Comparison of ENCODE assay signal across 8 mouse cellular contexts in the genomic region with DNA sequence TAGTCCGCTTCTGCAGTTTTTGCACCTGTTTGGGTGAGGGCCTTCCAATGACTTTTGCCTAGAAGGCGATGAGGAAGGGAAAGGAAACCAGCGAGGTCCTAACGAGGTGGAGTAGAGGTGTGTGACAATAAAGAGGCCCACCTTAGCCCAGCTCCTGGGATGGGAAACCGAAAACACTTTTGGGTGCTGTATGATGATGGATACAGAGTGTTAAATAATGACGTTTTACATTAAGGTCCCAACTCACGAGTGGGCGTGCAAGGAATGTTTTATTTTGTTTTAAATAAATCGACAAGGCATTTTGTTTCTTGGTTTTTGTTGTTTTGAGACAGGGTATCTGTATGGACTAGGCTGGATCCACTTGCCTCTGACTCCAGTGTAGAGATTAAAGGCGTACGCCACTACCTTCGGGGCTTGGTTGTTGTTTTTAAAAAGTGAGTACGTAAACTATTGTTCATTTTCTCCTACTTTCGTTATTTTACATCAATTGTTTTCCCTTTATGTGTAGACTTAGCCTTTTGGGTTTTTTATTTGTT. TPM values are rescaled to one million over a fixed set of nuclear protein-coding genes. Genes with fewer than 3 reads are reported as not detected.
DNase-seq lines count a peak whose midpoint lies in the region; ATAC-seq and TF ChIP-seq lines count a peak whose summit lies in the region.

No protein-coding gene starts in this region.

- TF ChIP-seq CTCF in left cerebral cortex, adult 2 months (IDR thresholded peaks at IDR 0.05), result no peak
- TF ChIP-seq CTCF in intestine, postnatal 0 days (IDR thresholded peaks at IDR 0.05; ENCODE audit: low read depth), result no peak

- WGBS in embryonic facial prominence, embryonic 13.5 days, result 46% methylated on average over 14 of the region's 14 CpGs
- 49% methylated on average over 14 of the region's 14 CpGs for WGBS in intestine, postnatal 0 days
- WGBS in neural tube, embryonic 13.5 days, result 51% methylated on average over 14 of the region's 14 CpGs

- no peaks in the 10 kb centered on the region for H3K9me3 ChIP-seq in embryonic facial prominence, embryonic 13.5 days
- no peaks in the 10 kb centered on the region for H3K9me3 ChIP-seq in intestine, postnatal 0 days (ENCODE audit: control insufficient read depth)
- H3K9me3 ChIP-seq in neural tube, embryonic 13.5 days, result no peaks in the 10 kb centered on the region

- intact Hi-C loops in left cerebral cortex, adult 2 months (cut with DNase I), result loop anchor here (2.0 kb wide), 1 partner anchor 35 kb away; the partner anchor contains the start of gene Foxred1

- no peaks in the 10 kb centered on the region for H3K36me3 ChIP-seq in embryonic facial prominence, embryonic 13.5 days
- H3K36me3 ChIP-seq in intestine, postnatal 0 days (ENCODE audit: control insufficient read depth, insufficient read depth), result no peaks in the 10 kb centered on the region
- H3K36me3 ChIP-seq in neural tube, embryonic 13.5 days, result no peaks in the 10 kb centered on the region

- H3K27ac ChIP-seq in left cerebral cortex, adult 2 months, result peak overlapping the region; percentile 98
- H3K27ac ChIP-seq in embryonic facial prominence, embryonic 13.5 days, result peak overlapping the region; percentile 91; the same call in 1 of the 2 replicates
- no peak overlapping the region for H3K27ac ChIP-seq in intestine, postnatal 0 days (ENCODE audit: low read depth, low read length)
- no peak overlapping the region for H3K27ac ChIP-seq in neural tube, embryonic 13.5 days (replicated peaks)

- DNase-seq in left cerebral cortex, adult 2 months (ENCODE audit: extremely low spot score in 1 of 2, low spot score in 2 of 2), result no peak
- DNase-seq in left cerebral cortex, adult 8-10 months (ENCODE audit: low spot score in 2 of 2), result no peak
- DNase-seq in right cerebral cortex, adult 2 months (ENCODE audit: low spot score in 2 of 2), result no peak
- DNase-seq in right cerebral cortex, postnatal 25 days, result no peak
- DNase-seq in thymus, postnatal 4 days, result no peak

- H3K4me1 ChIP-seq in embryonic facial prominence, embryonic 13.5 days, result peaks cover 12% of the 10 kb centered on the region
- no peaks in the 10 kb centered on the region for H3K4me1 ChIP-seq in intestine, postnatal 0 days (replicated peaks; ENCODE audit: control insufficient read depth, insufficient read depth, low read length)
- H3K4me1 ChIP-seq in neural tube, embryonic 13.5 days (replicated peaks), result peaks cover 18% of the 10 kb centered on the region

- H3K27me3 ChIP-seq in embryonic facial prominence, embryonic 13.5 days, result no peaks in the 10 kb centered on the region
- no peaks in the 10 kb centered on the region for H3K27me3 ChIP-seq in intestine, postnatal 0 days (replicated peaks; ENCODE audit: control insufficient read depth, insufficient read depth, low read length)
- no peaks in the 10 kb centered on the region for H3K27me3 ChIP-seq in neural tube, embryonic 13.5 days

- H3K4me2 ChIP-seq in embryonic facial prominence, embryonic 13.5 days, result peak overlapping the region; percentile 88
- peak overlapping the region; percentile 74 for H3K4me2 ChIP-seq in intestine, postnatal 0 days (replicated peaks; ENCODE audit: low read depth)
- H3K4me2 ChIP-seq in neural tube, embryonic 13.5 days, result peak overlapping the region; percentile 82

- no peak overlapping the region for H3K9ac ChIP-seq in embryonic facial prominence, embryonic 13.5 days
- no peak overlapping the region for H3K9ac ChIP-seq in intestine, postnatal 0 days (ENCODE audit: low read depth, low read length)
- 0 out of 2 replicates have a peak overlapping the region, but pooled peaks have one; percentile 39 for H3K9ac ChIP-seq in neural tube, embryonic 13.5 days

- peak overlapping the region; percentile 72 for H3K4me3 ChIP-seq in left cerebral cortex, adult 2 months
- peak overlapping the region; percentile 64 for H3K4me3 ChIP-seq in embryonic facial prominence, embryonic 13.5 days
- H3K4me3 ChIP-seq in intestine, postnatal 0 days (ENCODE audit: low read depth, low read length), result peak overlapping the region; percentile 59
- peak overlapping the region; percentile 56 for H3K4me3 ChIP-seq in neural tube, embryonic 13.5 days

- no peak for ATAC-seq in embryonic facial prominence, embryonic 13.5 days (ENCODE audit: insufficient number of reproducible peaks, insufficient read depth, low FRiP score, low TSS enrichment, low read depth)
- ATAC-seq in intestine, postnatal 0 days, result no peak
- ATAC-seq in neural tube, embryonic 13.5 days (ENCODE audit: low read depth), result peak; percentile 54

RNA-seq across cellular contexts. Expression of gene Dcps, which starts 0.3 kb away (rescaled TPM):
- 10 to 100 TPM; 17.5 to 17.7 TPM for total RNA-seq in left cerebral cortex, adult 2 months (2021)
- total RNA-seq in left cerebral cortex, adult 8-10 months (2022), result 10 to 100 TPM; 16.1 to 19.1 (median 16.4) TPM
- 76.2 and 82.1 TPM in 2 replicates for polyA plus RNA-seq in embryonic facial prominence, embryonic 13.5 days (2015; fragmentation: Nextera tagmentation; extraction: Ambion mirVana)
- polyA plus RNA-seq in intestine, postnatal 0 days (2015; fragmentation: Nextera tagmentation; extraction: Ambion mirVana), result 25.7 and 26.1 TPM in 2 replicates
- 70.9 and 72.5 TPM in 2 replicates for polyA plus RNA-seq in neural tube, embryonic 13.5 days (2015; fragmentation: Nextera tagmentation; extraction: Ambion mirVana)

RNA-seq across cellular contexts. Expression of gene Srpr, which starts 23.8 kb away (rescaled TPM):
- total RNA-seq in left cerebral cortex, adult 2 months (2021), result 10 to 100 TPM; 60.7 to 69.9 TPM
- 10 to 100 TPM; 66.6 to 80.4 (median 72.1) TPM for total RNA-seq in left cerebral cortex, adult 8-10 months (2022)
- polyA plus RNA-seq in embryonic facial prominence, embryonic 13.5 days (2015; fragmentation: Nextera tagmentation; extraction: Ambion mirVana), result 129 and 145 TPM in 2 replicates
- 118 and 130 TPM in 2 replicates for polyA plus RNA-seq in intestine, postnatal 0 days (2015; fragmentation: Nextera tagmentation; extraction: Ambion mirVana)
- polyA plus RNA-seq in neural tube, embryonic 13.5 days (2015; fragmentation: Nextera tagmentation; extraction: Ambion mirVana), result 65.6 and 73.9 TPM in 2 replicates

RNA-seq across cellular contexts. Expression of gene Tirap, which starts 23.9 kb away (rescaled TPM):
- total RNA-seq in left cerebral cortex, adult 2 months (2021), result 1 to 10 TPM; 1.1 to 2.1 TPM
- 1 to 10 TPM; 2.3 to 2.9 (median 2.6) TPM for total RNA-seq in left cerebral cortex, adult 8-10 months (2022)
- polyA plus RNA-seq in embryonic facial prominence, embryonic 13.5 days (2015; fragmentation: Nextera tagmentation; extraction: Ambion mirVana), result 11.8 and 12.4 TPM in 2 replicates
- polyA plus RNA-seq in intestine, postnatal 0 days (2015; fragmentation: Nextera tagmentation; extraction: Ambion mirVana), result 9.7 and 10.0 TPM in 2 replicates
- polyA plus RNA-seq in neural tube, embryonic 13.5 days (2015; fragmentation: Nextera tagmentation; extraction: Ambion mirVana), result 6.6 TPM in 2 replicates

RNA-seq across cellular contexts. Expression of gene Foxred1, which starts 34.7 kb away (rescaled TPM):
- total RNA-seq in left cerebral cortex, adult 2 months (2021), result 10 to 100 TPM; 33.4 to 36.4 TPM
- 10 to 100 TPM; 37.0 to 40.0 (median 37.7) TPM for total RNA-seq in left cerebral cortex, adult 8-10 months (2022)
- polyA plus RNA-seq in embryonic facial prominence, embryonic 13.5 days (2015; fragmentation: Nextera tagmentation; extraction: Ambion mirVana), result 41.8 and 44.9 TPM in 2 replicates
- 20.3 and 20.4 TPM in 2 replicates for polyA plus RNA-seq in intestine, postnatal 0 days (2015; fragmentation: Nextera tagmentation; extraction: Ambion mirVana)
- 41.4 and 43.1 TPM in 2 replicates for polyA plus RNA-seq in neural tube, embryonic 13.5 days (2015; fragmentation: Nextera tagmentation; extraction: Ambion mirVana)

RNA-seq across cellular contexts. Expression of gene St3gal4, which starts 57.1 kb away (rescaled TPM):
- 10 to 100 TPM; 24.4 to 25.2 TPM for total RNA-seq in left cerebral cortex, adult 2 months (2021)
- 10 to 100 TPM; 26.5 to 30.4 (median 28.9) TPM for total RNA-seq in left cerebral cortex, adult 8-10 months (2022)
- 42.0 and 48.2 TPM in 2 replicates for polyA plus RNA-seq in embryonic facial prominence, embryonic 13.5 days (2015; fragmentation: Nextera tagmentation; extraction: Ambion mirVana)
- 242 and 257 TPM in 2 replicates for polyA plus RNA-seq in intestine, postnatal 0 days (2015; fragmentation: Nextera tagmentation; extraction: Ambion mirVana)
- 7.6 and 11.5 TPM in 2 replicates for polyA plus RNA-seq in neural tube, embryonic 13.5 days (2015; fragmentation: Nextera tagmentation; extraction: Ambion mirVana)

Comparison
In these comparisons a context has a peak if more than half of its experiments do, and no peak if none do; other contexts are left out.
1. H3K27ac ChIP-seq: peak in left cerebral cortex, adult 2 months (single experiment) and embryonic facial prominence, embryonic 13.5 days (single experiment); none in intestine, postnatal 0 days (single experiment) and neural tube, embryonic 13.5 days (single experiment).
2. Peak in every context shown above with its lines, with median percentiles within 50 percentile points of each other: H3K4me3 ChIP-seq and H3K4me2 ChIP-seq.